Mouse (Mus musculus): ENCODE data around the gene Guk1. TPM values are rescaled to one million over a fixed set of nuclear protein-coding genes. Genes with fewer than 3 reads are reported as not detected.

The Guk1 gene
- polyA plus RNA-seq, 1 experiment from 2014 or later: 131 TPM

DNA sequence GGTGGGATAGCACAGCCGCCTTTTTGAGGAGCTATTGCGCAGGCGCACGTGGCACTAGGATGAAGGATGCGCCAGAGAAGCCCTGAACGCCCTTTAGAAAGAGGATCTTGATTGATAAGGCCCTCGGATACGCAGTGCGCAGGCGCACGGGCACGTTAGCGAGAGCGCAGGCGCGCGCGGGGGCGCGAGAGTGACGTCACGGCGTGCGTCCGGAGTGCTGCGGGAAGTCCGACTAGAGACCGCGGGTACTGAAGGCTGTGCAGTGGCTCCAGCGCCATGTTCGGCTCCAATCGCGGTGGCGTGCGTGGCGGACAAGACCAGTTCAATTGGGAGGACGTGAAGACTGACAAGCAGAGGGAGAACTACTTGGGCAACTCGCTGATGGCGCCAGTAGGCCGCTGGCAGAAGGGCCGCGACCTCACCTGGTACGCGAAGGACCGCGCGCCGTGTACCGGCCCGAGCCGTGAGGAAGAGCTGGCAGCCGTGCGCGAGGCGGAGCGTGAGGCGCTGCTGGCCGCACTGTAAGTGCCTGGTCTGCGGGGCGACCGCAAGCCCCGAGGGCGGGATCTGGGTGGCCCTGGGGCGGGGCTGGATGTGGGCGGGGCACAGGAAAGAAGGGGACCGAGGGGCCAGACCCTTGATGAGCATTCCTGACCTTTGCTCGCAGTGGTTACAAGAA is 16.3 kb upstream of the Guk1 start, which contains the start of gene 2310033P09Rik:
Gene 2310033P09Rik, plus strand, starts transcription at position 169 of the 679 bp plus-strand sequence.
- peak; percentile 95 for DNase-seq (ENCODE audit: low spot score)

GRCm38 (mm10) chr11:59202081-59202995 is 10.3 kb upstream of the Guk1 start, which contains the start of gene Mrpl55:
TSS of gene Mrpl55 (plus strand) at chr11:59202486.
- peak within 1 kb of the TSS; percentile 81 for H3K27ac ChIP-seq (ENCODE audit: low read depth, low read length)
- peaks cover 8% of the 10 kb centered on the region for H3K4me1 ChIP-seq (replicated peaks; ENCODE audit: control insufficient read depth, insufficient read depth, low read length)
- under 1% methylated on average over 63 of the region's 63 CpGs for WGBS
- DNase-seq (ENCODE audit: low spot score): peak; percentile 95
- ATAC-seq (replicated peaks; ENCODE audit: low FRiP score): peak; percentile 91
- H3K4me2 ChIP-seq: peak within 1 kb of the TSS; percentile 91
- peak within 1 kb of the TSS; percentile 83 for H3K4me3 ChIP-seq (ENCODE audit: low read depth, low read length)
- H3K36me3 ChIP-seq (ENCODE audit: control insufficient read depth, insufficient read depth, low read length): peaks cover 20% of the 10 kb centered on the region; the same call in 1 of the 2 replicates
- H3K9me3 ChIP-seq (ENCODE audit: control insufficient read depth, low read length): no peaks in the 10 kb centered on the region
- H3K9ac ChIP-seq (ENCODE audit: low read depth, low read length): peak within 1 kb of the TSS; percentile 80
- no peaks in the 10 kb centered on the region for H3K27me3 ChIP-seq (replicated peaks; ENCODE audit: control insufficient read depth, insufficient read depth, low read length)

More for the DNA sequence above, 16.3 kb upstream of the Guk1 start, which contains the start of gene 2310033P09Rik:
- Histone ChIP-seq H3K9ac (ENCODE audit: low read depth, low read length) (peak within 1 kb of the TSS; percentile 98), H3K4me3 (ENCODE audit: low read depth, low read length) (peak within 1 kb of the TSS; percentile 86), H3K27ac (ENCODE audit: low read depth, low read length) (peak within 1 kb of the TSS; percentile 97), H3K27me3 (replicated peaks; ENCODE audit: control insufficient read depth, insufficient read depth, low read length) (no peaks in the 10 kb centered on the region), H3K4me1 (replicated peaks; ENCODE audit: control insufficient read depth, insufficient read depth, low read length) (peaks cover 23% of the 10 kb centered on the region), H3K4me2 (peak within 1 kb of the TSS; percentile 96), H3K36me3 (ENCODE audit: control insufficient read depth, insufficient read depth, low read length) (peaks cover 43% of the 10 kb centered on the region), H3K9me3 (ENCODE audit: control insufficient read depth, low read length) (no peaks in the 10 kb centered on the region)
- ATAC-seq (replicated peaks; ENCODE audit: low FRiP score): peak; percentile 82
- under 1% methylated on average over 67 of the region's 67 CpGs for WGBS

GRCm38 (mm10) chr11:59201216-59202002 is 9.4 kb upstream of the Guk1 start:
- DNase-seq (ENCODE audit: low spot score): no peak
- Histone ChIP-seq H3K27me3 (replicated peaks; ENCODE audit: control insufficient read depth, insufficient read depth, low read length) (no peaks in the 10 kb centered on the region), H3K9me3 (ENCODE audit: control insufficient read depth, low read length) (no peaks in the 10 kb centered on the region), H3K4me2 (peak overlapping the region; percentile 91), H3K4me3 (ENCODE audit: low read depth, low read length) (peak overlapping the region; percentile 83), H3K9ac (ENCODE audit: low read depth, low read length) (peak overlapping the region; percentile 80), H3K36me3 (ENCODE audit: control insufficient read depth, insufficient read depth, low read length) (peaks cover 18% of the 10 kb centered on the region; the same call in 1 of the 2 replicates), H3K27ac (ENCODE audit: low read depth, low read length) (peak overlapping the region; percentile 81), H3K4me1 (replicated peaks; ENCODE audit: control insufficient read depth, insufficient read depth, low read length) (peaks cover 8% of the 10 kb centered on the region)
- 21% methylated on average over 16 of the region's 16 CpGs for WGBS
- ATAC-seq (replicated peaks; ENCODE audit: low FRiP score): peak; percentile 5; the same call in 1 of the 2 replicates

DNA sequence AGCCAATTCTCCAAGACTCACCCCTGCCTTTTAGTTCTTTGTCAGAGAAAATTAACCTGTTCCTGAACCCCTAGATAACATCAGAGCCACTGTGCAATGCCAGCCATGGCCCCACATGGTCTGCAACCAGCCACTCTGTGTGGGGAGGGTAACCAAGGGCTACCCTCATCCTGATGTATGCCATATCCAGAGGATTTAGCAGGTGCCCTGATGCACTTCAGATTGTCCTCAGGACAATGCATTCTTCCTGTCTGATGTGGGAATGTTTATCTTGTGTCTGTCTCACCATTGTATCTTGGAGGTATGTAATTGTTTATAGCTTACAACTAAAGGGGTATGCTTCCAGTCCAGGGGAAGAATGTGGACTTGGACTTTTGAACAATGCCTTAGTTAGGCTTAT is 4.2 kb upstream of the Guk1 start:
- H3K27ac ChIP-seq (ENCODE audit: low read depth, low read length): no peak overlapping the region
- no peaks in the 10 kb centered on the region for H3K27me3 ChIP-seq (replicated peaks; ENCODE audit: control insufficient read depth, insufficient read depth, low read length)
- H3K9me3 ChIP-seq (ENCODE audit: control insufficient read depth, low read length): no peaks in the 10 kb centered on the region
- DNase-seq (ENCODE audit: low spot score) (no peak), ATAC-seq (replicated peaks; ENCODE audit: low FRiP score) (no peak)
- H3K9ac ChIP-seq (ENCODE audit: low read depth, low read length): no peak overlapping the region
- H3K4me1 ChIP-seq (replicated peaks; ENCODE audit: control insufficient read depth, insufficient read depth, low read length): peaks cover 8% of the 10 kb centered on the region
- no peak overlapping the region for H3K4me2 ChIP-seq
- H3K4me3 ChIP-seq (ENCODE audit: low read depth, low read length): no peak overlapping the region
- 0 out of 2 replicates have a peak, but pooled peaks cover 2% of the 10 kb centered on the region for H3K36me3 ChIP-seq (ENCODE audit: control insufficient read depth, insufficient read depth, low read length)

DNA sequence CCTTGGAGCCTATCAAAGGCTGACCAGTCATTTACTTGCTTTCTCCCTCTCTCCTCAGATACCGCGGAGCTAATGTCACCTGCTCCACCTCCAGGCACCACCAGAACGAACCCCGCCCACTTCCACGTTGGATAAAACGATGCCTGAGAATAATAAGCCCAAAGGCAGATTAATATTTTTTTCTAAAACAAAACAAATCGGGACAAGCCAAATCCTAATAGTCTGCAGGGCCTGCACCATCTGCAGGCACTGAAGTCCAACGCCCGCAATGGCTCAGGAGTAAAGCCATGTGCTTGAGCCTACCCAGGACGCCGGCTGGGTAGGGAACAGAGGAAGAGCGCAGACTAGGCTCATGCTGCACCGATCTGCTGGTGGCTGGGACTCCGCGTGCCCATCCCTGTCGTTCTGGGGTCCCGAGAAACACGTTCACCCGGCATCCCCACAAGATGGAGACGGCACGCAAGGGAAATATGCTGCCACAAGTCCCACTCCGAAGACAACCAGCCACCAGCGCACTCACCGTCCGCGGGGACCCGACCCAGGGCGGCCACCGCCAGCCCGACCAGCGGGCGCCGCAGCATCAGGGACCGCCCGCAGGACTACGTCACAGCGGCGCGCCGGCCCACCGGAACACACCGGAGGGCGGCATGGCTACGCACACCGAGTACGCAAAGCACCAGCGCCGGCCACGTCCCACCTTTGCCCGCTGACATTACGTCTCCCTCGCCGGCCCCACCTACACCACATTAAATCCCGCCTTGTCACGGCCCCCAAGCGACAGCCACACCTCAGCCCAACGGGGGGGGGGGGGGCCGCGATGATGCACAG is 567 bp downstream of the Guk1 start:
- DNase-seq (ENCODE audit: low spot score): peak; percentile 92
- no peaks in the 10 kb centered on the region for H3K27me3 ChIP-seq (replicated peaks; ENCODE audit: control insufficient read depth, insufficient read depth, low read length)
- no peaks in the 10 kb centered on the region for H3K9me3 ChIP-seq (ENCODE audit: control insufficient read depth, low read length)
- under 1% methylated on average over 53 of the region's 59 CpGs for WGBS
- H3K27ac ChIP-seq (ENCODE audit: low read depth, low read length): peak overlapping the region; percentile 93
- peak overlapping the region; percentile 80 for H3K9ac ChIP-seq (ENCODE audit: low read depth, low read length)
- H3K4me1 ChIP-seq (replicated peaks; ENCODE audit: control insufficient read depth, insufficient read depth, low read length): peaks cover 3% of the 10 kb centered on the region
- peak overlapping the region; percentile 85 for H3K4me2 ChIP-seq
- peak overlapping the region; percentile 78 for H3K4me3 ChIP-seq (ENCODE audit: low read depth, low read length)
- ATAC-seq (replicated peaks; ENCODE audit: low FRiP score): peak; percentile 96
- H3K36me3 ChIP-seq (ENCODE audit: control insufficient read depth, insufficient read depth, low read length): no peaks in the 10 kb centered on the region

GRCm38 (mm10) chr11:59187706-59188105 is 4.3 kb downstream of the Guk1 start:
- DNase-seq (ENCODE audit: low spot score) (no peak), ATAC-seq (replicated peaks; ENCODE audit: low FRiP score) (no peak)
- Histone ChIP-seq H3K27me3 (replicated peaks; ENCODE audit: control insufficient read depth, insufficient read depth, low read length) (no peaks in the 10 kb centered on the region), H3K4me1 (replicated peaks; ENCODE audit: control insufficient read depth, insufficient read depth, low read length) (peaks cover 11% of the 10 kb centered on the region), H3K36me3 (ENCODE audit: control insufficient read depth, insufficient read depth, low read length) (peaks cover 14% of the 10 kb centered on the region), H3K4me2 (no peak overlapping the region), H3K9me3 (ENCODE audit: control insufficient read depth, low read length) (no peaks in the 10 kb centered on the region), H3K4me3 (ENCODE audit: low read depth, low read length) (no peak overlapping the region), H3K9ac (ENCODE audit: low read depth, low read length) (no peak overlapping the region), H3K27ac (ENCODE audit: low read depth, low read length) (no peak overlapping the region)
- WGBS: 70% methylated on average over 6 of the region's 6 CpGs

DNA sequence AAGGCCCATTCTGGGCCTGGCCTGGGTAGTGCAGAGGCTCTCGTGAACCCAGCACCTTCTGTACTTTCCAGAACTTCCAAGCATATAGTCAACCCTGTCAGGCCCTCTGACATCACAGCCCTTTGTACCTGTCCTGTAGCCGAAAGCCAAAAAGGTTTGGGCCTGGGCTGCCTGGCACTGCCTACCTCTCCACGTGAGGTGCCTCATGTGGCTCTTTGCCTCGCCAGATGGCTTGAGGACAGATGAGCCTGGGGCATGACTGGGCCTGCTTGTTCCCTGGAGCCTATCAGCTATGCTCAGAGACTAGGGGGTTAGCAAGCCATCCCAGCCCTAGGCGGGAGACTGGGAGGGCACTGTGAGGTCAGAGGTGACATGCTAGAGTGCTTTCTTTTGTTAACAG is 6.5 kb downstream of the Guk1 start:
- Histone ChIP-seq H3K9me3 (ENCODE audit: control insufficient read depth, low read length) (no peaks in the 10 kb centered on the region), H3K27ac (ENCODE audit: low read depth, low read length) (no peak overlapping the region), H3K4me1 (replicated peaks; ENCODE audit: control insufficient read depth, insufficient read depth, low read length) (peaks cover 8% of the 10 kb centered on the region), H3K4me2 (no peak overlapping the region), H3K36me3 (ENCODE audit: control insufficient read depth, insufficient read depth, low read length) (peaks cover 14% of the 10 kb centered on the region), H3K4me3 (ENCODE audit: low read depth, low read length) (no peak overlapping the region), H3K27me3 (replicated peaks; ENCODE audit: control insufficient read depth, insufficient read depth, low read length) (no peaks in the 10 kb centered on the region), H3K9ac (ENCODE audit: low read depth, low read length) (no peak overlapping the region)
- WGBS: 84% methylated on average over 5 of the region's 5 CpGs
- ATAC-seq (replicated peaks; ENCODE audit: low FRiP score): no peak
- DNase-seq (ENCODE audit: low spot score): no peak
